Mouse (Mus musculus): Measurements from ENCODE around the gene AI597479. TPM values are rescaled to one million over a fixed set of nuclear protein-coding genes. Genes with fewer than 3 reads are reported as not detected.

AI597479 gene
- polyA plus RNA-seq, 1 experiment from 2014 or later: 38.6 TPM

DNA sequence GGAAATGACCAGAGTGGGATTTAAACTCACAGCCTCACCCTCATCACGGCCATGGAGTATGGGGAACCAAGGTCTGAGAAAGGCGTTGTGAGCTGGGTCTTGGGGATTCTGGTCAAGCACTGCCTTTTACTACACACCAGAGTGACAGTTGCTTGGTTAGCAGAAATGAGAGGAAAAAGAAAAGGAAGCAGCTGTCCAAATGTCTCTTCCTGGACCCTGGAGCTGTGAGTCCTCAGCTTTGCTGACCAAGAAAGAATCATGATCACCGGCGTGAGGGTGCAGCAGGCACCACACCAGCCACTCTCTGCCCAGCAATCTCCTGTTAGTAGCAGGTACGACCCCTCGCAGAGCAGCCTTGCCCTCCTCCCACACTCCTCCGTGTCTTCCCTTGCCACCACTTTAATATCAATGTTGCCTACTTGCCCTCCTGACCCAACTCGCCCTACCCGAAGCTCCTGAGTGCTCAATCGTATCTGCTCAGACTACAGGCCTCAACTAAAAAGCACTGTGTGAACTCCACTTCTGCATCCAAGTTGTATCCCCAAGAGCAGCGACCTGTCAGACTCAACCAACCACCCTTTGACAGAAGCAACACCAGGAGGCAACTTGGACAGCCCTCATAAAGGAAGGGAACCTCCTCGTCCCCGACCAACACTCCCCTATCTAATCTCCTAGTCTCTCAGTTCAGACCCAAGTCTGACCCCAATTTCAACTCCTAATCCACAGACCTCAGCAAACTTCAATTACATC lies 7.0 kb upstream of the AI597479 start:
- Histone ChIP-seq H3K27me3 (no peaks in the 10 kb centered on the region), H3K27ac (replicated peaks) (peak overlapping the region; percentile 89; the same call in 1 of the 2 replicates)
- 49% methylated on average over 13 of the region's 13 CpGs for WGBS

DNA sequence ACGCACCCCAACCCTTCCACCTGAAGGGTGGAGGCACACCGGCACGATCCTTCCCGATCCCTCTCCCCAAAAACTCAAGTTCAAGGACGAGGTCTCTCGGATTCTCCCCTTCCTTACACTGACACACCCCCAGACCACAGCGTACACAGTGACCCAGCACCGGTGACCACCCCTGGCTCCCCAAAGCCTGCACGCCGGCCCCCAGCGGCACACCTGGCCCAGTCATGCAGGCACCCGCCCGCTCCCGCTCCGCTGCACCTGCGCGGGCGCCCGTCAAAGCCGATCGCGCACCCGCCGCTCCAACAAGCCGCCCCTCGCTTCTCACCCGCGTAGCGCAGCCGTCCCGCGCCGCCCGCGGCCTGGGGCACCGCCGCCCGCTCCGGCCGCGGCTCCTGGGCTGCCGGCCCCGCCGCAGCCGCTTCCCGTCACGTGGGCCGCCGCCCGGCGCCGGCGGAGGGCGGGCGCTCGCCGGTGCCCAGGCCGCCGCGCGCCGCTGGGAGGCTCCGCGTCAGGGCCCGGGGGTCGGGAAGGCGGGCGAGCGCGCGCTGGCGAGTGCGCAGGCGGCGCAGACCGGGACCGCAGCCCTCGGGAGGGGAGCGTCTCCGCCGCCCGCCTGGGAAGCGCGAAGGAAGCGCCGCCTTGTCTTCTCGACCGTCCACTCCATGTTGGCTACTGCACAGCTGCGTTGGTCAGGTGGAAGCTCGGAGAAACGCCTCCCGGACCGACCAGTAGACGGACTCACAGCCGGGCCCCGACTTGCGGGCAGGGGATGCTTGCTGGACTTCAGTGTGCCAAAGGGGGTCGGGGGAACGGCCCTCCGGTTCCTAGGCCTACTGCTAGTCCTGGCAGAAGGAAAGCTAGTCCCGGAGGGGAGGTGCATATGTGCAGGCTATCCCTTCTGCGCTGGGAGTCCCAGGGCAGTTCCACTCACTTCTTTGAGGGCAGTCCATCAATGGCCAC lies 6.2 kb upstream of the AI597479 start:
- peak overlapping the region; percentile 82 for H3K4me2 ChIP-seq
- H3K4me1 ChIP-seq (replicated peaks): peaks cover 38% of the 10 kb centered on the region
- H3K27me3 ChIP-seq: no peaks in the 10 kb centered on the region
- peak overlapping the region; percentile 90 for H3K9ac ChIP-seq
- H3K9me3 ChIP-seq: no peaks in the 10 kb centered on the region
- under 1% methylated on average over 92 of the region's 102 CpGs for WGBS
- H3K4me3 ChIP-seq: peak overlapping the region; percentile 70
- H3K36me3 ChIP-seq: no peaks in the 10 kb centered on the region
- peak overlapping the region; percentile 89 for H3K27ac ChIP-seq (replicated peaks)
- peak; percentile 88 for ATAC-seq (ENCODE audit: low read depth)

More for the DNA sequence above, 7.0 kb upstream of the AI597479 start:
- no peaks in the 10 kb centered on the region for H3K36me3 ChIP-seq
- H3K9me3 ChIP-seq: no peaks in the 10 kb centered on the region
- peak overlapping the region; percentile 90 for H3K9ac ChIP-seq
- H3K4me1 ChIP-seq (replicated peaks): peaks cover 30% of the 10 kb centered on the region
- peak; percentile 34 for ATAC-seq (ENCODE audit: low read depth)
- H3K4me2 ChIP-seq: peak overlapping the region; percentile 82
- peak overlapping the region; percentile 70 for H3K4me3 ChIP-seq

DNA sequence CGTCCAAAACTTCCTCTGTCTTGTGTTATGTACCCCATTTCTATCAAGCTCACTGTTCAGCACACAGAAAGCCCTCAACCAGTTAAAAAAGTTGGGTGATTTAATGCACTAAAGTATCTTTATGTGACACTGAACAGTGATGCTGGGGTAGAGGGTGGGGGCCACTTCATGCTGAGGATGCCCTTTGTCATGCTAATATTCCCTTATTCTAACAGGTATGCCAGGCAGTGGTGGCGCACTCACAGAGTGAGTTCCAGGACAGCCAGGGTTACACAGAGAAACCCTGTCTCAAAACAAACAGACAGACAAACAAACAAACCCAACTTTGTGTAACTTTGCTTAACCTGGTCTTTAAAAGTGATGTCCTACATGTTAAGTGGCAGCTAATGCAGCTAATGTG lies 4.3 kb upstream of the AI597479 start:
- H3K4me3 ChIP-seq: no peak overlapping the region
- H3K4me2 ChIP-seq: no peak overlapping the region
- H3K36me3 ChIP-seq: no peaks in the 10 kb centered on the region
- no peaks in the 10 kb centered on the region for H3K9me3 ChIP-seq
- H3K27ac ChIP-seq (replicated peaks): no peak overlapping the region
- H3K4me1 ChIP-seq (replicated peaks): peaks cover 43% of the 10 kb centered on the region
- no peak for ATAC-seq (ENCODE audit: low read depth)
- H3K9ac ChIP-seq: no peak overlapping the region
- WGBS: 83% methylated on average over 2 of the region's 2 CpGs
- H3K27me3 ChIP-seq: no peaks in the 10 kb centered on the region

DNA sequence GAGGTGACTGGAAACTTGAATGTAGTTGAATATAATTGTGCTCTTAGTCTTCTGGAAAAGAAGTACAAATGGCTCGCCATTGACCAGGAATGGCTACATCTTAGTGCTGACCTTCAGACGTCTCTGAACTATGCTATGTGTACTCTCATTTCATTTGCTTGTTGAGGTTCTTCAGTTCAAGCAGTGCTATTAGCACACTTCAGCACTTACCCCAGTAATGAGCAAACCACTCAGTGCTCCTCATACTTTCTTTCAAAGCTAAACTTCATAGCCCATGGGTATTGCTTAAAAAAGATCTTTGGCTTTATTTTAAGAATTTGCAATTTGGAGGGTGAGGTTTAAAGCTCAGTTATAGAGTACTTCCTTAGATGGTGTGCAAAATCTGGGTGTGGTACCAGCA lies 10.2 kb downstream of the AI597479 start:
- Histone ChIP-seq H3K9me3 (no peaks in the 10 kb centered on the region), H3K27me3 (no peaks in the 10 kb centered on the region), H3K4me3 (no peak overlapping the region), H3K36me3 (peaks cover 74% of the 10 kb centered on the region), H3K27ac (replicated peaks) (no peak overlapping the region), H3K9ac (no peak overlapping the region), H3K4me2 (no peak overlapping the region), H3K4me1 (replicated peaks) (no peaks in the 10 kb centered on the region)
- WGBS: 94% methylated on average over 2 of the region's 2 CpGs
- no peak for ATAC-seq (ENCODE audit: low read depth)

DNA sequence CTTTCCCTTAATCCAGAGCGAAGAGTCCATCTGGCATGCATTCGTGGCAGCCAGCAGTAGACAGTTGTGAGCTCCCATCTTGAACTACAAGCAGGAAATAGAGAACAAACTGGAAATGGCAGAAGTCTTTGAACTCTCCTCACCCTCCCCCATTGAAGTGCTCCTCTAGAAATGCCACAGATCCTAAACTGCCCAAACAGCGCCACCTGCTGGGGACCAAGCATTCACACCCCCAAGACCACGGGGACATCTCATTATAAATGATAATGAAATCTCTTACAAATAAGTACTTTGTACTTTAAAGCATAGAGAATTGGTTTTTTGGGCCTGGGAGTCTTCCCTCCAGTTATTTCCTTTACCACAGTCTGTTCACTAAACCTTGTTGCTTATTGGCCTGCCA lies 12.0 kb downstream of the AI597479 start:
- H3K27me3 ChIP-seq: no peaks in the 10 kb centered on the region
- no peak overlapping the region for H3K9ac ChIP-seq
- peaks cover 79% of the 10 kb centered on the region for H3K36me3 ChIP-seq
- no peaks in the 10 kb centered on the region for H3K4me1 ChIP-seq (replicated peaks)
- 57% methylated on average over 4 of the region's 4 CpGs for WGBS
- ATAC-seq (ENCODE audit: low read depth): no peak
- H3K4me3 ChIP-seq: no peak overlapping the region
- H3K4me2 ChIP-seq: no peak overlapping the region
- H3K27ac ChIP-seq (replicated peaks): no peak overlapping the region
- no peaks in the 10 kb centered on the region for H3K9me3 ChIP-seq

DNA sequence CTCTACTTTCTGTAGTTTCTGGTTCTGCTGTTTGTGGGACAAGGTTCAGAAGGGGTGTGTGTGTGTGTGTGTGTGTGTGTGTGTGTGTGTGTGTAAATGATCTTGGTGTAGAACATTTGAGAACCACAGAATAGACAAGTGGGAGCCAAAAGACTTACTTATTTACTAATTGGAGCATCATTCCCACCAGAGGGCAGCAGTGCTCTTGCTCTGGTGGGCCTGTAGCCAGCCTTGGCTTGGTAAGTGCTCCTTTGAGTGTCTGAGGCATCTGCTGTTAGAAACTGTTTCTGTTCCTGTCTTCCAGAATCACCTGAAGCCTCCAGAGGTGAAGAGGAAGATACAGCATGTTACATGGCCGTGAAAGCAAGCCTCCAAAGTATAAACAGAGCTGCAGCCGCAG lies 14.4 kb downstream of the AI597479 start:
- H3K9me3 ChIP-seq: no peaks in the 10 kb centered on the region
- WGBS: 94% methylated on average over 2 of the region's 2 CpGs
- H3K27ac ChIP-seq (replicated peaks): no peak overlapping the region
- H3K9ac ChIP-seq: no peak overlapping the region
- H3K4me3 ChIP-seq: no peak overlapping the region
- no peak overlapping the region for H3K4me2 ChIP-seq
- ATAC-seq (ENCODE audit: low read depth): peak; percentile 27; the same call in 1 of the 2 replicates
- peaks cover 78% of the 10 kb centered on the region for H3K36me3 ChIP-seq
- H3K4me1 ChIP-seq (replicated peaks): no peaks in the 10 kb centered on the region
- no peaks in the 10 kb centered on the region for H3K27me3 ChIP-seq

DNA sequence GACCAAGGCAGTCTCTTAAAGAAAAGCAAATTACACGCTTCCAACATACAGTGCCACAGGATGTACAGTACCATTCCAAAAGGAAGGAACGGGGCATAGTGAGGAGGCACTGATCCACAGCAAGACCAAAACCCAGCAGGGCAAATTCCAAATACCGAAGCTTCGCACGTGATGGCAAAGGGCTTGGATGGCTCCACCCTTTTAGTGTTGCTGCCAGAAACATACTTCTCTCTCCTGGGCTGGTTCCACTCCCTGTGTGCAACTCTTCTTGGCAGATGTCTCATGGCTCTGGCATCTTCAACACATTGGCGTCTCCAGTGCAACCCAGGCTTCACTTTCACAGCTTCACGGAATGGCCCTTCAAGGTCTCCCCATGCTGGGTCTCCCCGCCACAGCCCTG lies 18.9 kb downstream of the AI597479 start:
- no peaks in the 10 kb centered on the region for H3K9me3 ChIP-seq
- H3K4me3 ChIP-seq: no peak overlapping the region
- H3K4me2 ChIP-seq: no peak overlapping the region
- H3K36me3 ChIP-seq: peaks cover 63% of the 10 kb centered on the region
- H3K4me1 ChIP-seq (replicated peaks): no peaks in the 10 kb centered on the region
- no peak for ATAC-seq (ENCODE audit: low read depth)
- no peak overlapping the region for H3K9ac ChIP-seq
- no peaks in the 10 kb centered on the region for H3K27me3 ChIP-seq
- no peak overlapping the region for H3K27ac ChIP-seq (replicated peaks)
- WGBS: 98% methylated on average over 8 of the region's 8 CpGs

DNA sequence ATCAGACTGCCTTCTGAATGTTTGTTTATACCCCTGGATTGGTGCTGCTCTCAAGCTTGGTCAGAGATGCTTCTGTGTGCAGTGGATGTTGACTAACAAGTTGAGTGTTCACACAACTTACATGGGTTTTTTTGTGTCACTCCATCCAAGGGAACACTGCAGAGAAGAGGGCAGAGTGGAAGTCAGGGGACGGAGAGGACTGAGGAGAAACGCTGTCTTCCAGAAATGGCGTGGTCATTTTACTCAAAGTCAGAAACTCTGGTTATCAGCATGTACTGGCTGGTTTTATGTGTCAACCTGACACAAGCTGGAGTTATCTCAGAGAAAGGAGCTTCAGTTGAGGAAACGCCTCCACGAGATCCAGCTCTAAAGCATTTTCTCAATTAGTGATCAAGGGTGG lies 22.4 kb downstream of the AI597479 start:
- no peak for ATAC-seq (ENCODE audit: low read depth)
- no peaks in the 10 kb centered on the region for H3K9me3 ChIP-seq
- no peak overlapping the region for H3K4me2 ChIP-seq
- H3K36me3 ChIP-seq: peaks cover 36% of the 10 kb centered on the region
- no peaks in the 10 kb centered on the region for H3K27me3 ChIP-seq
- no peak overlapping the region for H3K9ac ChIP-seq
- H3K27ac ChIP-seq (replicated peaks): no peak overlapping the region
- no peaks in the 10 kb centered on the region for H3K4me1 ChIP-seq (replicated peaks)
- no peak overlapping the region for H3K4me3 ChIP-seq
- WGBS: 96% methylated on average over 5 of the region's 5 CpGs

DNA sequence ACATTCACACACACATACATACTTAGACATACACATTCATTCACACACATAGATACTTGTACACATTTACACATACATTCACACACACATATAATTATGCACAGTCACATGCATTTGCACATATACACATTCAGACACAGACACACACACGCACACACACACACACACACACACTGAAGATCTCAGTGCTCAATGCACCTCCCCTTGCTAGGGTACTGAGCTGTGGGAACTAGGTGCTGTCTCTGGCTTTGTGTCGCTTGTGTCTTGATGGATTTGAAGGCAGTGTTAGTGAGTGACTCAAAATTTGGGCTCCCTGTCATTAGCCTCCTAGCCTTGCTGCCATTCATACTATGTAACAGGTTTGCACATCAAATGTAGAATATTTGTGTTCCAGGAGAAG lies 24.1 kb downstream of the AI597479 start:
- H3K27ac ChIP-seq (replicated peaks): no peak overlapping the region
- 92% methylated on average over 2 of the region's 2 CpGs for WGBS
- H3K4me3 ChIP-seq: no peak overlapping the region
- no peak overlapping the region for H3K9ac ChIP-seq
- no peak overlapping the region for H3K4me2 ChIP-seq
- no peaks in the 10 kb centered on the region for H3K4me1 ChIP-seq (replicated peaks)
- no peaks in the 10 kb centered on the region for H3K9me3 ChIP-seq
- no peak for ATAC-seq (ENCODE audit: low read depth)
- H3K27me3 ChIP-seq: no peaks in the 10 kb centered on the region
- H3K36me3 ChIP-seq: peaks cover 26% of the 10 kb centered on the region

DNA sequence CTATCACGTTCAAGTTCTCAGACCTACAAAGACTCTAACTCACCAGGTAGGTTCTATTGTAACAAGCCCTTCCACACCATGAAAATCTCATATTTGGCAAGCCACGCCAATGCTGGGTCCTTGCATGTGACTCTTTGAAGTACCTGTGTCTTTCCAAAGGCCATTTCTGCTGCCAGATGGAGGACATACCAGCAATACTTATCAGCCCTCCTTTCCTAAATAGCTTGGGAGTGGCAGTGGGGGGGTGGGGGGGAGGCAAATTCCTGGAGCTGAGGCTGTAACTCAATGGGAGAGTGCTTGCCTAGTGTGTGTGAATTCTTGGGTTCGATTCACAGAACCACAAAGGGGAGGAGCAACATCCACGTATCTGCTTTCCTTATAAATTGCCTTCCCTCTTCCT lies 26.2 kb downstream of the AI597479 start:
- no peak overlapping the region for H3K27ac ChIP-seq (replicated peaks)
- WGBS: 77% methylated on average over 4 of the region's 4 CpGs
- no peaks in the 10 kb centered on the region for H3K9me3 ChIP-seq
- H3K4me1 ChIP-seq (replicated peaks): no peaks in the 10 kb centered on the region
- ATAC-seq (ENCODE audit: low read depth): no peak
- H3K9ac ChIP-seq: no peak overlapping the region
- H3K27me3 ChIP-seq: no peaks in the 10 kb centered on the region
- H3K36me3 ChIP-seq: peaks cover 22% of the 10 kb centered on the region
- no peak overlapping the region for H3K4me2 ChIP-seq
- no peak overlapping the region for H3K4me3 ChIP-seq

DNA sequence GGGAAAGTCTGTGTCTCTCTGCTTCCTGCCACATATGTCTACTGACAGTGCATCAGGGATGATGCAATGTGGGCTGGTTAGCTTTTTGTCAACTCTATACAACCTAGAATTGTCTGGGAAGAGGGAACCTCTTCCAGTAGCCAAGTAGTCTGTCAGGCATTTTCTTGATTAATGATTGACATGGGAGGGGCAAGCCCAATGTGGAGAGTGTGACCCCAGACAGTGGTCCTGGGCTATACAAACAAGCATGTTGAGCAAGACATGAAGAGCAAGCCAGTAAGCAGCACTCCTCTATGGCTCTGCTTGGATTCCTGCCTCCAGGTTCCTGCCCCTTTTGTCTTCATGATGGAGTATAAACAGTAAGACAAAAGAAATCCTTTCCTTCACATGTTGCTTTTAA lies 28.7 kb downstream of the AI597479 start:
- H3K27me3 ChIP-seq: no peaks in the 10 kb centered on the region
- no peak overlapping the region for H3K27ac ChIP-seq (replicated peaks)
- no peaks in the 10 kb centered on the region for H3K9me3 ChIP-seq
- H3K4me2 ChIP-seq: no peak overlapping the region
- peaks cover 13% of the 10 kb centered on the region for H3K36me3 ChIP-seq
- no peaks in the 10 kb centered on the region for H3K4me1 ChIP-seq (replicated peaks)
- H3K9ac ChIP-seq: no peak overlapping the region
- ATAC-seq (ENCODE audit: low read depth): no peak
- no peak overlapping the region for H3K4me3 ChIP-seq

DNA sequence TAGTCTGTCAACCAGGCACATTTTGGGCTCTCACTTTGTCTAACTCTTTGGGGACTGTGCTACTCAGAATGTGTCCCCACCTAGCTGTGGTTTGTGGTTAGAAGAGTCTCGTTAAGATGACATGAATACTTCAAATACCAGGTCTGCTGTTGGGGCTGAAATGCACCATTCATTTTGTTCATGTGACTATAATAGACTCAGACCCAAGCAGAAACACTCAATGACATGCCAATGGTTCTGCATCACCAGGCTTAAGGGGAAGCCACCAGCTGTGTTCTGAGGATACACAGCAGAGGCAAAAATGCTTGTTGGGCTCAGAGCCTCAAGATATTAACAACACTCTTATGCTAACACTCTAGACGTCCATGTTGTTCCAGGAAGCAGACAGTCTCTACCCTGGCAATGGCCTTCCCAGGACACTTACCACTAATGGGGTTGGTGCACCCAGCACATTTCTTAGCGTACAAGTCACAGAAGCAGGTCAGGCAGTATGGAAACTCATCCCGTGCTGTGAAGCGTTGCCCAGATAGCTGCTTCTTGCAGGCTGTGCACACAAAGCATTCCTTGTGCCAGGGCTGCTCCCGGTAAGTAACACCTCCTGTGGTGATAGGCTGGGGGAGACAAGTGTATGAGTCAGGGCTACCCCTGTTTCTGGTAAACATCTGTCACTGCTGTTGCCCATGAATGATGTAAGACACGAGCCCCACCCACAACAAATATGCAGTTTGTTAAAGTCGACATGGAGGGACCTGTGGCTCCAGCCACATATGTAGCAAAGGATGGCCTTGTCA lies 29.5 kb downstream of the AI597479 start:
- H3K9ac ChIP-seq: no peak overlapping the region
- no peak overlapping the region for H3K27ac ChIP-seq (replicated peaks)
- H3K4me2 ChIP-seq: no peak overlapping the region
- H3K4me3 ChIP-seq: no peak overlapping the region
- WGBS: 78% methylated on average over 8 of the region's 8 CpGs
- no peaks in the 10 kb centered on the region for H3K4me1 ChIP-seq (replicated peaks)
- no peaks in the 10 kb centered on the region for H3K9me3 ChIP-seq
- no peaks in the 10 kb centered on the region for H3K27me3 ChIP-seq
- ATAC-seq (ENCODE audit: low read depth): no peak
- H3K36me3 ChIP-seq: peaks cover 13% of the 10 kb centered on the region
